Mouse (Mus musculus): ENCODE measurements at regions not wholly inside any gene's neighbourhood (a gene's known extent, or its start where the extent isn't known, plus 50 kb on each side); places are given as distances from the start of the nearest gene placed in this dataset.

GRCm38 (mm10) chr17:48825212-48825913 lies 106.8 kb upstream of the Lrfn2 start:
- Histone ChIP-seq H3K36me3 (ENCODE audit: insufficient read depth, low read length) (no peaks in the 10 kb centered on the region), H3K4me3 (replicated peaks; ENCODE audit: low read length) (no peak overlapping the region), H3K27me3 (ENCODE audit: insufficient read depth, low read length) (no peaks in the 10 kb centered on the region; the same call in 1 of the 2 replicates), H3K4me1 (replicated peaks; ENCODE audit: low read depth, low read length) (peaks cover 11% of the 10 kb centered on the region), H3K9me3 (ENCODE audit: low read length) (no peaks in the 10 kb centered on the region)
- TF ChIP-seq POU5F1 (IDR thresholded peaks at IDR 0.05; ENCODE audit: borderline replicate concordance, low read length) = no peak
- no peak for TF ChIP-seq CTCF (conservative IDR thresholded peaks at IDR 0.05; ENCODE audit: low read length)
- TF ChIP-seq NANOG (IDR thresholded peaks at IDR 0.05; ENCODE audit: borderline replicate concordance, low read length) = no peak

- H3K27me3 ChIP-seq (ENCODE audit: insufficient read depth, low read length) = peaks cover 8% of the 10 kb centered on the region; the same call in 1 of the 2 replicates
- TF ChIP-seq CTCF (conservative IDR thresholded peaks at IDR 0.05; ENCODE audit: low read length) = no peak
- no peak for TF ChIP-seq NANOG (IDR thresholded peaks at IDR 0.05; ENCODE audit: borderline replicate concordance, low read length)
- TF ChIP-seq POU5F1 (IDR thresholded peaks at IDR 0.05; ENCODE audit: borderline replicate concordance, low read length) = no peak
- no peaks in the 10 kb centered on the region for H3K9me3 ChIP-seq (ENCODE audit: low read length)
- no peak overlapping the region for H3K4me3 ChIP-seq (replicated peaks; ENCODE audit: low read length)
- H3K4me1 ChIP-seq (replicated peaks; ENCODE audit: low read depth, low read length) = no peaks in the 10 kb centered on the region
- H3K36me3 ChIP-seq (ENCODE audit: insufficient read depth, low read length) = no peaks in the 10 kb centered on the region
Observed at GRCm38 (mm10) chr17:48838297-48838979, 93.7 kb upstream of the Lrfn2 start.

GRCm38 (mm10) chr17:48847890-48848289 lies 84.3 kb upstream of the Lrfn2 start:
- H3K9me3 ChIP-seq (ENCODE audit: low read length) = no peaks in the 10 kb centered on the region; the same call in 1 of the 2 replicates
- TF ChIP-seq CTCF (conservative IDR thresholded peaks at IDR 0.05; ENCODE audit: low read length) (no peak), NANOG (IDR thresholded peaks at IDR 0.05; ENCODE audit: borderline replicate concordance, low read length) (no peak), POU5F1 (IDR thresholded peaks at IDR 0.05; ENCODE audit: borderline replicate concordance, low read length) (no peak)
- H3K27me3 ChIP-seq (ENCODE audit: insufficient read depth, low read length) = no peaks in the 10 kb centered on the region
- H3K4me3 ChIP-seq (replicated peaks; ENCODE audit: low read length) = no peak overlapping the region
- H3K36me3 ChIP-seq (ENCODE audit: insufficient read depth, low read length) = no peaks in the 10 kb centered on the region
- no peaks in the 10 kb centered on the region for H3K4me1 ChIP-seq (replicated peaks; ENCODE audit: low read depth, low read length)

- no peaks in the 10 kb centered on the region for H3K27me3 ChIP-seq (ENCODE audit: insufficient read depth, low read length)
- TF ChIP-seq POU5F1 (IDR thresholded peaks at IDR 0.05; ENCODE audit: borderline replicate concordance, low read length) (no peak), NANOG (IDR thresholded peaks at IDR 0.05; ENCODE audit: borderline replicate concordance, low read length) (no peak), CTCF (conservative IDR thresholded peaks at IDR 0.05; ENCODE audit: low read length) (no peak)
- H3K4me1 ChIP-seq (replicated peaks; ENCODE audit: low read depth, low read length) = no peaks in the 10 kb centered on the region
- no peaks in the 10 kb centered on the region for H3K36me3 ChIP-seq (ENCODE audit: insufficient read depth, low read length)
- no peak overlapping the region for H3K4me3 ChIP-seq (replicated peaks; ENCODE audit: low read length)
- H3K9me3 ChIP-seq (ENCODE audit: low read length) = no peaks in the 10 kb centered on the region; the same call in 1 of the 2 replicates
Observed at GRCm38 (mm10) chr17:48850910-48851309, 81.3 kb upstream of the Lrfn2 start.

GRCm38 (mm10) chr17:48858891-48859290 lies 73.3 kb upstream of the Lrfn2 start:
- Histone ChIP-seq H3K27me3 (ENCODE audit: insufficient read depth, low read length) (no peaks in the 10 kb centered on the region), H3K4me3 (replicated peaks; ENCODE audit: low read length) (no peak overlapping the region), H3K4me1 (replicated peaks; ENCODE audit: low read depth, low read length) (no peaks in the 10 kb centered on the region), H3K9me3 (ENCODE audit: low read length) (no peaks in the 10 kb centered on the region), H3K36me3 (ENCODE audit: insufficient read depth, low read length) (no peaks in the 10 kb centered on the region)
- TF ChIP-seq NANOG (IDR thresholded peaks at IDR 0.05; ENCODE audit: borderline replicate concordance, low read length) (no peak), POU5F1 (IDR thresholded peaks at IDR 0.05; ENCODE audit: borderline replicate concordance, low read length) (no peak), CTCF (conservative IDR thresholded peaks at IDR 0.05; ENCODE audit: low read length) (no peak)

- Histone ChIP-seq H3K27me3 (ENCODE audit: insufficient read depth, low read length) (no peaks in the 10 kb centered on the region), H3K4me3 (replicated peaks; ENCODE audit: low read length) (no peak overlapping the region), H3K36me3 (ENCODE audit: insufficient read depth, low read length) (no peaks in the 10 kb centered on the region), H3K9me3 (ENCODE audit: low read length) (no peaks in the 10 kb centered on the region), H3K4me1 (replicated peaks; ENCODE audit: low read depth, low read length) (no peaks in the 10 kb centered on the region)
- TF ChIP-seq POU5F1 (IDR thresholded peaks at IDR 0.05; ENCODE audit: borderline replicate concordance, low read length) = no peak
- no peak for TF ChIP-seq NANOG (IDR thresholded peaks at IDR 0.05; ENCODE audit: borderline replicate concordance, low read length)
- no peak for TF ChIP-seq CTCF (conservative IDR thresholded peaks at IDR 0.05; ENCODE audit: low read length)
Observed at GRCm38 (mm10) chr17:48870443-48870842, 61.7 kb upstream of the Lrfn2 start.

GRCm38 (mm10) chr17:48877505-48877904 lies 54.7 kb upstream of the Lrfn2 start:
- Histone ChIP-seq H3K4me1 (replicated peaks; ENCODE audit: low read depth, low read length) (no peaks in the 10 kb centered on the region), H3K36me3 (ENCODE audit: insufficient read depth, low read length) (no peaks in the 10 kb centered on the region), H3K27me3 (ENCODE audit: insufficient read depth, low read length) (0 out of 2 replicates have a peak, but pooled peaks cover 6% of the 10 kb centered on the region), H3K9me3 (ENCODE audit: low read length) (no peaks in the 10 kb centered on the region), H3K4me3 (replicated peaks; ENCODE audit: low read length) (no peak overlapping the region)
- no peak for TF ChIP-seq CTCF (conservative IDR thresholded peaks at IDR 0.05; ENCODE audit: low read length)
- TF ChIP-seq NANOG (IDR thresholded peaks at IDR 0.05; ENCODE audit: borderline replicate concordance, low read length) = no peak
- TF ChIP-seq POU5F1 (IDR thresholded peaks at IDR 0.05; ENCODE audit: borderline replicate concordance, low read length) = no peak

- TF ChIP-seq NANOG (IDR thresholded peaks at IDR 0.05; ENCODE audit: borderline replicate concordance, low read length) (no peak), CTCF (conservative IDR thresholded peaks at IDR 0.05; ENCODE audit: low read length) (peak; percentile 29; the same call in 1 of the 2 replicates)
- no peaks in the 10 kb centered on the region for H3K4me1 ChIP-seq (replicated peaks; ENCODE audit: low read depth, low read length)
- peaks cover 12% of the 10 kb centered on the region; the same call in 1 of the 2 replicates for H3K27me3 ChIP-seq (ENCODE audit: insufficient read depth, low read length)
- H3K9me3 ChIP-seq (ENCODE audit: low read length) = no peaks in the 10 kb centered on the region
- no peaks in the 10 kb centered on the region for H3K36me3 ChIP-seq (ENCODE audit: insufficient read depth, low read length)
- no peak overlapping the region for H3K4me3 ChIP-seq (replicated peaks; ENCODE audit: low read length)
Observed at GRCm38 (mm10) chr17:48880590-48880989, 51.6 kb upstream of the Lrfn2 start.
